Mouse (Mus musculus): Measurements from ENCODE around the gene H2-DMa. TPM values are rescaled to one million over a fixed set of nuclear protein-coding genes. Genes with fewer than 3 reads are reported as not detected.
"Not testable (repeated sequence)": the region's sequence is repeated elsewhere in the genome, so short reads cannot be mapped to it uniquely, and the experiment has no call there.

H2-DMa gene
- polyA plus RNA-seq, 1 experiment from 2014 or later: 6.9 TPM

DNA sequence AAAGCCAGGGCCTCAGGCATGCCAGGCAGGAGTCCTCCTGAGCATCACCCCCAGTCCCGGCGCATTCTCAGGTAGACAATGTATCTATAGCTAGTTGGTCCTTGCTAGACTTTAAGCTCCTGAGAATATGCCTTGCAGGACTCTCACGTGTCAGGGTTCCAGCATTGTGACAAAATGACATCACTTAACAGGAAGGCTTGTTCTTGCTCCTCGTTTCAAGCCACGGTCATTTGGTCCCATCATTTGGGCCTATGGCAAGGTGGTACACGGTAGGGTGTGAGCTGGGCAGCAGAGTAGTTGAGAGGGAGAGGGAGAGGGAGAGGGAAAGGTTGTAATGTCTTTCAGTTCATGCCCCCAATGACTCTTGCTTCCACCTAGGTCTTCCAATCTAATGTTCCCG lies 12.6 kb downstream of the H2-DMa start:
- Histone ChIP-seq H3K4me3 (no peak overlapping the region), H3K27me3 (ENCODE audit: poor library complexity, severe bottlenecking) (peaks cover 38% of the 10 kb centered on the region), H3K36me3 (replicated peaks) (no peaks in the 10 kb centered on the region), H3K27ac (no peak overlapping the region), H3K4me1 (peaks cover 41% of the 10 kb centered on the region), H3K9me3 (no peaks in the 10 kb centered on the region)
- no peak for DNase-seq (ENCODE audit: extremely low spot score, low spot score)
- WGBS: 70% methylated on average over 7 of the region's 7 CpGs

DNA sequence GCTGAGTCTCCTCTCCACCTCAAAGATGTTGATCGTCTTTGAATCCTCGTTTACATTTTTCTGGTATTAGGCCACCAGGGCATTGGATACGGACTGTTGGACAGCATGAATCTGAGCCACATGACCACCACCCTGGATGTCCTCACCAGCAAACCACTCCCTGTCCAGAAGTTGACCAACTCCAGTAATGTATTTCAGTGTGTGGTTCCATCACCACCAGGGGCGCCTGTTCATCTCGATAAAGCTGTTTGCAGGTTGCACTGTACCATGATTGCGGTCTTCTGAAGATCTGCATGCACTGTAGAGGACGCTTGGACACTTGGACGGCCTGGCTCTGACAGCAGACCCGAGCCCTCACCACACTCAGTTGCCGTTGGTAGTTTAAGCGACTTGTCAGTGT lies 13.9 kb downstream of the H2-DMa start:
- H3K27ac ChIP-seq: no peak overlapping the region
- 88% methylated on average over 11 of the region's 11 CpGs for WGBS
- no peaks in the 10 kb centered on the region for H3K36me3 ChIP-seq (replicated peaks)
- H3K9me3 ChIP-seq: no peaks in the 10 kb centered on the region
- H3K4me1 ChIP-seq: peaks cover 27% of the 10 kb centered on the region
- DNase-seq (ENCODE audit: extremely low spot score, low spot score): no peak
- H3K4me3 ChIP-seq: no peak overlapping the region
- peaks cover 44% of the 10 kb centered on the region for H3K27me3 ChIP-seq (ENCODE audit: poor library complexity, severe bottlenecking)

GRCm38 (mm10) chr17:34134451-34134850 lies 15.1 kb downstream of the H2-DMa start:
- Histone ChIP-seq H3K4me1 (peaks cover 21% of the 10 kb centered on the region), H3K9me3 (no peaks in the 10 kb centered on the region), H3K36me3 (replicated peaks) (no peaks in the 10 kb centered on the region), H3K27ac (no peak overlapping the region), H3K27me3 (ENCODE audit: poor library complexity, severe bottlenecking) (peaks cover 44% of the 10 kb centered on the region), H3K4me3 (no peak overlapping the region)
- no peak for DNase-seq (ENCODE audit: extremely low spot score, low spot score)
- 92% methylated on average over 3 of the region's 3 CpGs for WGBS

- Histone ChIP-seq H3K9me3 (no peaks in the 10 kb centered on the region), H3K27ac (peak overlapping the region; percentile 69), H3K4me1 (peaks cover 29% of the 10 kb centered on the region), H3K36me3 (replicated peaks) (no peaks in the 10 kb centered on the region), H3K4me3 (peak overlapping the region; percentile 53), H3K27me3 (ENCODE audit: poor library complexity, severe bottlenecking) (peaks cover 48% of the 10 kb centered on the region)
- DNase-seq (ENCODE audit: extremely low spot score, low spot score): peak; percentile 97
- 7% methylated on average over 31 of the region's 31 CpGs for WGBS
These were observed 16.2 kb downstream of the H2-DMa start for GRCm38 (mm10) chr17:34135297-34136224.

DNA sequence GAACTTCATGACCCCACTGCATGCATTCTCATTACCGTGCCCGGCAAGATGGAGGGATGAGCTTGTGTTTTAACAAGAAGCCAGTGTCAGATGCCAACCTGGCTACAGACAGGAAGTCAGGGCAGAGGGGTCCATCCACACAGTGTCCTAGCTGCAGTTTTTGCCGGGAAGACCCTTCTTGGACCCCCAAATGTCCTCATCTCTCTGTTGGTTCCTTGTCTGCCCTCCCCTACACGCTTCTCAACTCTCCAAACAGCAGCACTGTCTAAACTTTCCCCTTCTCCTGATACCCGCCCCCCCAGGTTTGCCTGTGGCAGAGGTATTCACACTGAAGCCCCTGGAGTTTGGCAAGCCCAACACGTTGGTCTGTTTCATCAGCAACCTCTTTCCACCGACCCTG lies 18.3 kb downstream of the H2-DMa start:
- DNase-seq (ENCODE audit: extremely low spot score, low spot score): no peak
- 79% methylated on average over 7 of the region's 7 CpGs for WGBS
- Histone ChIP-seq H3K27ac (no peak overlapping the region), H3K4me3 (no peak overlapping the region), H3K27me3 (ENCODE audit: poor library complexity, severe bottlenecking) (peaks cover 64% of the 10 kb centered on the region), H3K36me3 (replicated peaks) (no peaks in the 10 kb centered on the region), H3K4me1 (peaks cover 20% of the 10 kb centered on the region), H3K9me3 (no peaks in the 10 kb centered on the region)

GRCm38 (mm10) chr17:34138655-34139054 lies 19.3 kb downstream of the H2-DMa start:
- WGBS: 78% methylated on average over 7 of the region's 7 CpGs
- Histone ChIP-seq H3K36me3 (replicated peaks) (no peaks in the 10 kb centered on the region), H3K9me3 (no peaks in the 10 kb centered on the region), H3K27ac (no peak overlapping the region), H3K4me1 (peaks cover 28% of the 10 kb centered on the region), H3K27me3 (ENCODE audit: poor library complexity, severe bottlenecking) (peaks cover 66% of the 10 kb centered on the region), H3K4me3 (peak overlapping the region; percentile 50; the same call in 1 of the 2 replicates)
- no peak for DNase-seq (ENCODE audit: extremely low spot score, low spot score)

GRCm38 (mm10) chr17:34139416-34139815 lies 20.1 kb downstream of the H2-DMa start:
- WGBS: under 1% methylated on average over 16 of the region's 16 CpGs
- no peaks in the 10 kb centered on the region for H3K9me3 ChIP-seq

GRCm38 (mm10) chr17:34140240-34140639 lies 20.9 kb downstream of the H2-DMa start:
- H3K27ac ChIP-seq: no peak overlapping the region
- 19% methylated on average over 5 of the region's 5 CpGs for WGBS
- peaks cover 28% of the 10 kb centered on the region for H3K4me1 ChIP-seq
- DNase-seq (ENCODE audit: extremely low spot score, low spot score): no peak
- H3K27me3 ChIP-seq (ENCODE audit: poor library complexity, severe bottlenecking): peaks cover 66% of the 10 kb centered on the region
- peak overlapping the region; percentile 50 for H3K4me3 ChIP-seq
- H3K9me3 ChIP-seq: no peaks in the 10 kb centered on the region
- H3K36me3 ChIP-seq (replicated peaks): no peaks in the 10 kb centered on the region

More at GRCm38 (mm10) chr17:34139416-34139815, 20.1 kb downstream of the H2-DMa start:
- Histone ChIP-seq H3K4me1 (peaks cover 28% of the 10 kb centered on the region), H3K4me3 (peak overlapping the region; percentile 50), H3K27me3 (ENCODE audit: poor library complexity, severe bottlenecking) (peaks cover 66% of the 10 kb centered on the region), H3K36me3 (replicated peaks) (no peaks in the 10 kb centered on the region), H3K27ac (no peak overlapping the region)
- DNase-seq (ENCODE audit: extremely low spot score, low spot score): no peak

- Histone ChIP-seq H3K4me3 (no peak overlapping the region), H3K27ac (no peak overlapping the region), H3K27me3 (ENCODE audit: poor library complexity, severe bottlenecking) (peaks cover 59% of the 10 kb centered on the region), H3K4me1 (peaks cover 23% of the 10 kb centered on the region), H3K36me3 (replicated peaks) (no peaks in the 10 kb centered on the region), H3K9me3 (no peaks in the 10 kb centered on the region)
- DNase-seq (ENCODE audit: extremely low spot score, low spot score): no peak
- 58% methylated on average over 4 of the region's 4 CpGs for WGBS
These were observed 22.1 kb downstream of the H2-DMa start for GRCm38 (mm10) chr17:34141448-34141847.

GRCm38 (mm10) chr17:34142456-34143010 lies 23.2 kb downstream of the H2-DMa start:
- peaks cover 49% of the 10 kb centered on the region for H3K27me3 ChIP-seq (ENCODE audit: poor library complexity, severe bottlenecking)
- H3K4me3 ChIP-seq: no peak overlapping the region
- peaks cover 23% of the 10 kb centered on the region for H3K4me1 ChIP-seq
- no peak for DNase-seq (ENCODE audit: extremely low spot score, low spot score)
- WGBS: 80% methylated on average over 7 of the region's 7 CpGs
- H3K27ac ChIP-seq: no peak overlapping the region
- no peaks in the 10 kb centered on the region for H3K9me3 ChIP-seq
- H3K36me3 ChIP-seq (replicated peaks): no peaks in the 10 kb centered on the region

GRCm38 (mm10) chr17:34143033-34143432 lies 23.7 kb downstream of the H2-DMa start, which contains the start of gene H2-DMb2:
Gene H2-DMb2, plus strand, starts transcription at chr17:34143307.
- DNase-seq (ENCODE audit: extremely low spot score, low spot score): no peak
- no peak within 1 kb of the TSS for H3K27ac ChIP-seq
- H3K9me3 ChIP-seq: no peaks in the 10 kb centered on the region
- no peaks in the 10 kb centered on the region for H3K36me3 ChIP-seq (replicated peaks)
- H3K4me1 ChIP-seq: peaks cover 23% of the 10 kb centered on the region
- no peak within 1 kb of the TSS for H3K4me3 ChIP-seq
- peaks cover 47% of the 10 kb centered on the region for H3K27me3 ChIP-seq (ENCODE audit: poor library complexity, severe bottlenecking)
- WGBS: 45% methylated on average over 7 of the region's 7 CpGs

- WGBS: 73% methylated on average over 5 of the region's 5 CpGs
- no peak overlapping the region for H3K27ac ChIP-seq
- H3K36me3 ChIP-seq (replicated peaks): no peaks in the 10 kb centered on the region
- H3K4me1 ChIP-seq: peaks cover 23% of the 10 kb centered on the region
- DNase-seq (ENCODE audit: extremely low spot score, low spot score): no peak
- no peak overlapping the region for H3K4me3 ChIP-seq
- H3K27me3 ChIP-seq (ENCODE audit: poor library complexity, severe bottlenecking): peaks cover 42% of the 10 kb centered on the region
- H3K9me3 ChIP-seq: no peaks in the 10 kb centered on the region
These were observed 24.1 kb downstream of the H2-DMa start for GRCm38 (mm10) chr17:34143461-34143860.

- H3K4me3 ChIP-seq: not testable (repeated sequence)
These were observed 24.9 kb downstream of the H2-DMa start for GRCm38 (mm10) chr17:34144221-34144620.

More at GRCm38 (mm10) chr17:34144221-34144620, 24.9 kb downstream of the H2-DMa start:
- H3K27ac ChIP-seq; H3K9me3 ChIP-seq; DNase-seq (ENCODE audit: extremely low spot score, low spot score); H3K36me3 ChIP-seq (replicated peaks): not testable (repeated sequence)
- Histone ChIP-seq H3K4me1 (peaks cover 19% of the 10 kb centered on the region), H3K27me3 (ENCODE audit: poor library complexity, severe bottlenecking) (peaks cover 35% of the 10 kb centered on the region)
- 92% methylated on average over 4 of the region's 4 CpGs for WGBS

Data from forebrain, embryonic 10.5 days (tissue).